Mouse (Mus musculus): ENCODE measurements around the gene Atp6ap1. TPM values are rescaled to one million over a fixed set of nuclear protein-coding genes. Genes with fewer than 3 reads are reported as not detected.

Atp6ap1 gene
- 100 to 1,000 TPM; 327 to 335 TPM for total RNA-seq (2021)
- long read RNA-seq, transcript Atp6ap1-201 (10 exons, 2,189 nt) = major isoform, 198 of 235 reads
- long read RNA-seq, partial matches to known transcripts = 11 of 235 reads
- long read RNA-seq, other reads (novel, unspliced or antisense) = 26 of 235 reads

GRCm38 (mm10) chrX:74296538-74297448 is at the start of gene Atp6ap1:
TSS of gene Atp6ap1 (plus strand) at chrX:74297097.
- peak; percentile 90 to 96 for DNase-seq (ENCODE audit: low spot score in 2 of 2)

GRCm38 (mm10) chrX:74248651-74249050 is 48.2 kb upstream of the Atp6ap1 start:
- peak in 1 of 2 experiments; percentile 48 for DNase-seq (ENCODE audit: low spot score in 2 of 2)

GRCm38 (mm10) chrX:74249615-74250014 is 47.3 kb upstream of the Atp6ap1 start, which contains the start of gene Flna:
TSS of gene Flna (minus strand) at chrX:74249820.
- DNase-seq (ENCODE audit: low spot score in 2 of 2) = peak; percentile 50 to 66

GRCm38 (mm10) chrX:74254153-74254887 is 42.6 kb upstream of the Atp6ap1 start, which contains the start of gene Emd:
TSS of gene Emd (plus strand) at chrX:74254687.
- DNase-seq (ENCODE audit: low spot score in 2 of 2) = peak; percentile 79 to 89

- DNase-seq (ENCODE audit: low spot score in 2 of 2) = no peak
Observed at GRCm38 (mm10) chrX:74254888-74255565, 41.9 kb upstream of the Atp6ap1 start.

DNA sequence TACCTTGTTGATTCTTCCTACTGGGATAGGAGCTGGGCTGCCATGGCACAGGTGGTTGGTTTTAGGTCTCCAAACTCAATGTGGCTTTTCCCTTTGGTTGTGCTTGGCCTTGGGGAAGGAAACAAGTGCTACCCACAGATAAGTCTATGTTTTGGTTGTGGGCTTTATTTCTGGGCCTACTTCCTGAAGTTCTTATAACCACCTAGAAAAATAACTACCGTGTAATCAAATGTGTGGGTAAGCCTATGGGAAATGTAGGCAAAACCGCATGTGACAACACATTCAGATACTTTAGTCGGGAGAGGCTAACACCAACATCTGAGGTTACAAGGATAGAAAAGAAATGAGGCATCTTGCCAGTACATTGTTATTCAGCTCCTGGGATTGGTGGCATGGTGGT is 39.2 kb upstream of the Atp6ap1 start:
- DNase-seq (ENCODE audit: low spot score in 2 of 2) = no peak

DNA sequence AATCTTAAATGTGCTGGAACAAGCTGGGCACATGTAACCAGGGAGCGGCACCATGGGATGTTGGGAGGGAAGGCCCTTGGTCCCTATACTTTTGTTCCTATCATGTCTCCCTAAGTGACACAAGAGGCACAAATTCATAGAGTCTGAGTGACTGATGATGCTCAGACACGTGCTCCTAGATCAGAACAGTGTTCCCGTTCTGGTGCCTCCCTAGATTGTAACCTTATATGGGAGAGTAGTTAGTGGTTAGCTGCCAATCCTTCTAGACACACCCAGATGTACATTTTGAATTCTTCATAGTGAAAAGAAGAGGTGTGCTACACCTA is 27.2 kb upstream of the Atp6ap1 start:
- DNase-seq (ENCODE audit: low spot score in 2 of 2) = no peak

DNA sequence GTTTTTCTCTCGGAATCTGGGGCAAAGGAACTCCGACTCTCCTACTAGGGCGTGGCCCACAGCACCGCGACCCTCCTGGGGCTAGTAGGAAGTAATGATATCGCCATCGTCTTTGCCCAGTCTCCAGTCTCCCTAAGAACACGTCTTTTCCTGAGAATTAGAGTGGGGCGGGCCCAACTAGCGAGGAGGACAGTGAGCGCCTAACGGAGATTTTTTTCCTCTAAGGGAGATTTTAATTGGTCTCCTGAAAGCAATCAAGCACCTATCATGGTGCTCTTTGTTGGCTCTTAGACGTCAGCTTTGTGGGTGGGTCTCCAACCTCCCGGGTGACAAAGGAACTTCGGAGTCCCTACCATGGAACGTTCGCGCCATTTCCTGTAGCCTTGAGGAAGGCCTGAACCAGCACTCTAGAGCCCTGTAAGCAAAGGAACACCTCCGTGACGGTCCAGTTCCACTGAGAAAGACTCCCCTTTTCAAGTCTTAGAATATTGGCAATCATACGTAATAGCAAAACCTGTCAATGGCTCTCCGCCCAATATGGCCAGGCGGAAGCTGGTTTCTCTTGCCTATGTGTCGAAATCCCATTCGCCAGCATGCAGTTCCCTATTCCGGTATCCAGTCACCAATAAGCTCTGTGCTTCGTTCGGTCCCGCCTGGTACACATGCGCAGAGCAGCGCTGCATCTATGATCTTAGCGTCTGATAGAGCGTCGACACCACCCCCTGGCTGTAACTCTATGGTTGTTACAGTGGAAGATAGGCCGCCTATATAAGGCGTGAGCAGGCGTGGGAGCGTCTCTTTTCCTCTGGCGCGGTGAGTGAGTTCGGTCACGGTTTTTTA is 26.6 kb upstream of the Atp6ap1 start, which contains the start of gene Rpl10:
Gene Rpl10, plus strand, starts transcription at position 751 of the 840 bp plus-strand sequence.
- peak; percentile 87 to 94 for DNase-seq (ENCODE audit: low spot score in 2 of 2)

- peak in 1 of 2 experiments; percentile 28 for DNase-seq (ENCODE audit: low spot score in 2 of 2)
Observed at GRCm38 (mm10) chrX:74270902-74271551, 25.9 kb upstream of the Atp6ap1 start.

DNA sequence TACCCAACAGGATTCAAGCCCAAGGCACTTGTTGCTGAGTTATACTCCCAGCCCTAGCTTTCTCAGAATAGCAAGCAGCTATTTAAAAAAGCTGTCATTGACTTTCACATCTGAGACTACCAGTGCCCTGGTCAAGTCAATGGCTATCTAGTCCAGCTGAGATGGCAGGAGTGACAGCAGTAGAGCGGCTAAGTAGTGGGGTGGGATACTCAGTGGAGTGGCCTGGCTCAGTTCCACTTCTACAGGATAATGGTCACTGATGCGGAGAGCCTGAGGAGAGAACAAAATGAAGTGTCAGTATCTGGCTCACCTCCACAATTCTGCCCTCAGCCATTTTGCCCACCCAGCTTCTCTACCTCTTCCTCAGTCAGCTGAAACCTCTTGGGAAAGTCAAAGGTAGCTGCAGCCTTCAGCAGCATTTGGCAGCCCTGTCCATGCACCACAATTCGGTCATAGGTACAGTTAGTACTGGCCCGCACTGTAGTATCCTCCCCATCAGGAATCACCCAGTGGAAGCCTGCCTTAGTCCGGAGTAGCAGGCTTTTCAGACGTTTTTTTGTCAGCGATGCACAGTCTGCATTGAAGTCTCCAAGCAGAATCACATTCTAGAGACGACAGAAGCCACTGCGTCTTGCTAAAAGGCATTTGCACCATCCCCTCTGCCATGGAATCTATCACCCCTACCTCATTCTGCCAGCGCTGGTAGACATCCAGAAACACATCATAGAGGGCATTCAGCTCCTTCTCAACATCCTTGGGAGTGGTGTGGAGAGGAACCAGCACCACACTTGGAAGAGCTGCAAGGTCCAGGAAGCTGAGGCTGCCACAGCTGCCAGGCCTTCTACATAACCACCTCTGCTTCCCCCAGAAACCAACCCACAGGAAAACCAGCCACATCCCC is 23.2 kb upstream of the Atp6ap1 start:
- no peak for DNase-seq (ENCODE audit: low spot score in 2 of 2)

DNA sequence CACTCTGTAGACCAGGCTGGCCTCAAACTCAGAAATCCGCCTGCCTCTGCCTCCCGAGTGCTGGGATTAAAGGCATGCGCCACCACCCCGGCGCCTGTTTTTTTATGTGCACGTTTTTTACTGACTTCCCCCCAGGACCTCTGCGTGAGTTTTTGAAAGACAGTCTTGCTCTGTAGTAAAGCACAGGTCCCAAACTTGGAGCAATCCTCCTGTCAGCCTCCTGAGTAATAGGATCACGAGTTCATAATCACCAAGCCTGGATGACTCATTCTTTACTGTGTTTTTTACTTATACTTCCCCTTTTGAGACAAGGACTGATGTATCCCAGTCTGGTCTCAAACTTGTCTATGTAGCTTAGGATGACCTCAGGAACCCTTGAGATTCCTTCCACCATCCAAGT is 19.0 kb upstream of the Atp6ap1 start:
- no peak for DNase-seq (ENCODE audit: low spot score in 2 of 2)

DNA sequence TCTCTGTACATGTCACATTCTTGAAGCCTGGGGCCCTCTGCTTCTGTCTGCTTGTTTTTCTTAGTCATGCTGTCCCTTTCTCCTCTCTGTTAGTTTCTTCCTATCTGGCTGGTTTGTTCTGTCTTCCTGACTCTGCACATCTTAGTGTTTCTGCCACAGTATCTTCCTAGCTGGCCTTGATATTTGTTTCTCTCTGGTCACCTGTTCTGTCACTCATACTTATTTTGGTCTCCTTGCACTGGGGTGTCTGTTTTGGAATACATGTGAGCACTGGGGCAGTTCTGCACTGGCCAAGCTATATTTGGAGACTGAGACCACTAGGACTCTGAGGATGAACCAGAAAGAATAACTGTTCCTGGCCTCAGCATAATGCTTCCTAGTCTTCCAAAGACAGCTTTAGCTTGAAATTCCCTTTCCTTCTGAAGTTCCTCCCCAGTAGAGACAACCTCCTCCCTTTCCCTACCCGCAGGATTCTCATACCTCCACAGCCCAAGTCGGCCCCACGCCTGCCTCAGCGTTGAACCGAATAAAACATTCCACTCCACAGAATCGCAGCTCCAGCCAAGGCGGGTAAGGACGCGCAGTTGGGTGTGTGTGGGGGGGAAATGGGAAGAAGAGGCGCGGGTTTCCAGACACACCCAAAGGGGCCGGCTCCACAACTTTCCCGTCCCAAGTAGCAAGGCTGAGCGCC is 15.7 kb upstream of the Atp6ap1 start:
- DNase-seq (ENCODE audit: low spot score in 2 of 2) = no peak

- peak; percentile 14 to 28 for DNase-seq (ENCODE audit: low spot score in 2 of 2)
Observed at GRCm38 (mm10) chrX:74281732-74282394, 15.0 kb upstream of the Atp6ap1 start, which contains the start of the genes Taz and Dnase1l1. TSS of gene Taz (plus strand) at chrX:74281912. TSS of gene Dnase1l1 (minus strand) at chrX:74282337.

DNA sequence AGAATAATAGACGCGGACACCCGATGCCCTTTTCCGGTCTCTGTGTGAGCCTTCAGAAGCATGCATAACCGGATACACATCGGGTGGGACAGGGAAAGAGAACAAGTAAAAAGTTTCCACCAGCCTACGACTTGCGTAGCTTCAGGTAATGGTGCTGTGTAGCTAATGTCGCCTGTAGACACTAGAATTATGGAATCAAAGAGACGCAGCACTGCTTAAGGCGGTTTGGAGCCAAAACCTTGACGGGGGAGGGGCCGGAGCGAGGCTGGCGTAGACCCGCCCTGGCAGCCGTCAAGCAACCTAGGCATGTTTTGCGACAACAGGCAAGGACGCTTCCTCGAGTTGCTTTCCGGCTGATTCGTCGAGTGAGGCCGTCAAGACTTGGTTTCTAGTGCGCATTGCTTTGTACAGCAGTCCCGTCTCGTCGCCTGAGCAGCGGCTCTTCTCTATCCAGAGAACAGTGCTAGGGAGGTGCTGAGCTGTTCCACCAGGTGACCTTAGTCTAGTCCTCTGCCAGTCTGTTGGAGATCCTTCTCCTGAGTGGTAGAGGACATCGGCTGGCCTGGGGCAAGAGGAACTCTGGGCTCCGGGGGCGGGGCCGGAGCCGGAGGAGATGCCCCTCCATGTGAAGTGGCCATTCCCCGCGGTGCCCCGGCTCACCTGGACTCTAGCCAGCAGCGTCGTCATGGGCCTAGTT is 14.4 kb upstream of the Atp6ap1 start:
- DNase-seq (ENCODE audit: low spot score in 2 of 2) = peak; percentile 77 to 92

DNA sequence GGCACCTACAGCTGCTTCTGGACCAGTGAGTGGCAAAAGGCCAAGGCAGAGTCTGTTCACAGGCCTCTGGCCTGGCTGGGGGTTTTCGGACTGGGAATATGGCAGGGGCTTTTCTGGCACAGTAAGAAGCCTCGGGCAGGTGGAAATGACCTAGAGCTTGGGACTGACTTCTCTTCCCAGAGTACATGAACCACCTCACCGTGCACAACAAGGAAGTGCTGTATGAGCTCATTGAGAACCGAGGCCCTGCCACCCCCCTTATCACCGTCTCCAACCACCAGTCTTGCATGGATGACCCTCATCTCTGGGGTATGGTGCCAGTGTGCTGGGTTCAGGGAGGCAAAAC is 13.8 kb upstream of the Atp6ap1 start:
- DNase-seq (ENCODE audit: low spot score in 2 of 2) = no peak

DNA sequence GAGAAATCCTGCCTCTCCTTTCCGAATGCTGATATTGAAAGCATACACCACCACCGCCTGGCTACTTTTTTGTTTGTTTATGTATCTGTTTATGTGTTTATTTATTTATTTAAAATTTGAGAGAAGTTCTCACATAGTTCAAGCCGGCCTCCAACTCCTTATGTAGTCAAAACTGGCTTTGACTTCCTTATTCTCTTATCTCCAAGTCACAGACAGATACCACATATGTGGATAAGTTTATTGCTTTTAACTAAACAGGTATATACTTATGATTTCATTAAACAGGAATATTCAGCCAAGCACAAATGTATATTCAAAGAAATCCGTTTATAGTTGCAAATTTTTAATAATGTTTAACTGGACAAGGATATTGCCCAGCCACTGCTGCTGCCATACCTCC is 3.5 kb upstream of the Atp6ap1 start:
- no peak for DNase-seq (ENCODE audit: low spot score in 2 of 2)

DNA sequence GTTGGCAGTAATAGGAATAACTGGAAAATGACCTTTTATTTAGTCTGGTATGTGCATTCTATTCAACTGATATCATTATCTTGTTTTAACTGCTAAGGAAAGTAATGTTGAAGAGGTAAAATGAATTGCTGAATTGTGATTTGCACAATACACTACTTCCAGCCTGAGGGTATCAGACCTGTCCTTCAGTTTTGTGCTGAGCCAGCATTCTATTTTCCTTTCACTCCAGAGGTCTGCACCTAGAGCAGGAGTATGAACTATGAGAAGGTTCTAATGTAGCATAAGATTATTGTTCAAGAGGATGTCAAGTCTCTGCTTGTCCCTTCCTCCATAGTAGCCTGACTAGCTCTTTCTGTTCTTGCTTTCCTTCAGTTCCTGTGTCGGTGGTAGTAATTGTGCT is 1.5 kb downstream of the Atp6ap1 start:
- no peak for DNase-seq (ENCODE audit: low spot score in 2 of 2)

Measured in layer of hippocampus, adult 18-20 months (tissue).